Mouse (Mus musculus) small intestine, adult 2 months (tissue): ENCODE data around the gene U2surp.

Experiments
- CTCF ChIP-seq: fragments of 200-500 bp; IDR thresholded peaks from 2 replicates; pipeline ENCODE4 v1.5.1; 2012; ENCODE audit warnings: low read depth, mild to moderate bottlenecking, control low read depth, inconsistent platforms, low read length, moderate library complexity, mixed read lengths; ENCODE audit not compliant: insufficient replicate concordance, insufficient read length; ENCODE audit errors: extremely low read depth
- POLR2A ChIP-seq: fragments of 200-500 bp; IDR thresholded peaks from 2 replicates; pipeline ENCODE4 v1.6.1; 2012; ENCODE audit warnings: low read depth, mild to moderate bottlenecking, control low read depth, inconsistent platforms, low read length, moderate library complexity

DNA sequence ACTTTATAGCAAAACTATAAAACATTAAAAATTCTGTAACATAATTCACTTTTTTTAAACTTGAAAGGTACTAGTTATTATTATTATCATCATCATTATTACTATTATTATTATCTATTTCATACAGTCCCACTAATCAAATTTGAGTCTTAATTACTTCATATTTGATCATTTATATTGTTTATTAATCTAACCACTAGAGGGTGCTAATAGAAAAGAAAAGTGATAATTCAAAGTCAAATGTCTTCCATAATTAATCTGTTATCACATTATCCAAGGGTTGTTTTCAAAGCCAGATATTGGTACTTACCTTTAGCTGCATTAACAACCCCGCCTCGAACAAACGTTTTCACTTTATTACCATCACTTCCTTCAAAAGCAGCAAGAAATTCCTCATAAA, 18.4 kb downstream of the U2surp start:
- no peak for TF ChIP-seq CTCF
- TF ChIP-seq POLR2A, result no peak
